Mouse (Mus musculus) adrenal gland, postnatal 14 days (tissue): ENCODE results near the gene Rabac1. TPM values are rescaled to one million over a fixed set of nuclear protein-coding genes. Genes with fewer than 3 reads are reported as not detected.
A peak's percentile ranks its signal among the peaks of the same experiment; 100 is the strongest.

Experiments used
- DNase-seq: peaks from one replicate; pipeline ENCODE4 v3.0.0; 2021; ENCODE audit warnings: mixed read lengths
- total RNA-seq: library from RNA; stranded (reverse); gene quantifications from 2 replicates; pipeline ENCODE4 v1.2.3, GENCODE M21; 2021

Gene Rabac1
- total RNA-seq, 1 experiment from 2014 or later = 212 TPM

GRCm38 (mm10) chr7:24980439-24980838 is 7.9 kb upstream of the Rabac1 start:
- no peak for DNase-seq

GRCm38 (mm10) chr7:24978781-24979180 is 6.2 kb upstream of the Rabac1 start:
- DNase-seq = no peak

- DNase-seq = peak; percentile 53
Measured at GRCm38 (mm10) chr7:24974893-24975595, 2.5 kb upstream of the Rabac1 start.

GRCm38 (mm10) chr7:24973902-24974301 is 1.3 kb upstream of the Rabac1 start:
- no peak for DNase-seq

- no peak for DNase-seq
Measured at GRCm38 (mm10) chr7:24973208-24973607, 654 bp upstream of the Rabac1 start.

GRCm38 (mm10) chr7:24971261-24971971 is 1.1 kb downstream of the Rabac1 start:
- DNase-seq = peak; percentile 65

- DNase-seq = no peak
Measured at GRCm38 (mm10) chr7:24970341-24970740, 2.2 kb downstream of the Rabac1 start.

- no peak for DNase-seq
Measured at GRCm38 (mm10) chr7:24969805-24970204, 2.7 kb downstream of the Rabac1 start.

GRCm38 (mm10) chr7:24968463-24968862 is 4.1 kb downstream of the Rabac1 start:
- DNase-seq = no peak

GRCm38 (mm10) chr7:24967966-24968365 is 4.6 kb downstream of the Rabac1 start:
- no peak for DNase-seq

- peak; percentile 88 for DNase-seq
Measured at GRCm38 (mm10) chr7:24964897-24965535, 7.5 kb downstream of the Rabac1 start.

GRCm38 (mm10) chr7:24964288-24964687 is 8.3 kb downstream of the Rabac1 start:
- DNase-seq = no peak

GRCm38 (mm10) chr7:24955226-24955625 is 17.3 kb downstream of the Rabac1 start:
- DNase-seq = no peak

GRCm38 (mm10) chr7:24954450-24954849 is 18.1 kb downstream of the Rabac1 start:
- DNase-seq = no peak

GRCm38 (mm10) chr7:24953966-24954365 is 18.6 kb downstream of the Rabac1 start:
- DNase-seq = no peak

GRCm38 (mm10) chr7:24949958-24950623 is 22.5 kb downstream of the Rabac1 start:
- peak; percentile 89 for DNase-seq

- no peak for DNase-seq
Measured at GRCm38 (mm10) chr7:24948774-24949173, 23.8 kb downstream of the Rabac1 start.

GRCm38 (mm10) chr7:24947316-24948048 is 25.1 kb downstream of the Rabac1 start:
- DNase-seq = no peak

- DNase-seq = no peak
Measured at GRCm38 (mm10) chr7:24944257-24944950, 28.1 kb downstream of the Rabac1 start, which contains the start of gene Gm4881. Gm4881 (minus strand) TSS chr7:24944494.

GRCm38 (mm10) chr7:24943641-24944040 is 28.9 kb downstream of the Rabac1 start:
- DNase-seq = no peak

GRCm38 (mm10) chr7:24931651-24932050 is 40.9 kb downstream of the Rabac1 start:
- DNase-seq = no peak
